Mouse (Mus musculus): Measurements from ENCODE around the gene Nkx3-2.

DNA sequence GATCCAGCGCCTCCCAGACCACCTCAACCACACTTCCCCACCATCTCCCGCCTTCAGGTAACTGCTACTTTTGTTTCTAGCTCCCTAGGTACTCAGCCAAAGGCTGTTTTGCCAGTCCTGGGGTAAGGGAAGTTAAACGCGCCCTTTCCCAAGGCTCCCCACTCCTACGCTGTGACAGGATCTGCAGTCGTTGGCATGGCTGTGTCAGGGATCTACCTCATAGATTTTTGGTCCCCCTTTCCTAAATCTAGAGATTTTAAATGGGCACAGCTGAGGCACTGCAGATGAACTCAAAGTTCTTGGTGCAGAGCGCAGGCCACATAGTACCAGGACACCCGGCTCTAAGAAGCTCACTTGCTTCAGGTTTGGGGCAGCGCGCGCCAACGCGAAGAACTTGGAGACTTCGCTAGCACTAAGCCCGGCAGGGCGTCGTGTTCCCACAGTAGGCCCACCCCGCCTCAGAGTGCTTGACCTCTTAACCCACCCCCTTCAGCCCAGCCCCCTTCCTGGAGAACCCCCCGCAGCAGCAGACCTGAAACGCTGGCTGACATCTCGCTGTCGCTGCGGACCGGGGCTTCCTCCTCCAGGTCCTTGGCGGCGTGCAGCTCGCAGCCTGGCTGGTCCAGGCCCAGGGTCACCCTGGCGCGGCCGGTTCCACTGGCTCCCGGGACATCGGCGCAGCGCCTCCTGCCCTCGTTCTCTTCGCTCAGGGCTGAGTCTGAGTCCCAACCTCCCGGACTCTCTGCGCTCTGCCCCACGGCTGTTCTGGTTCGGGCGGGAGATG, 1.2 kb downstream of the Nkx3-2 start:
- no peak for TF ChIP-seq CTCF (IDR thresholded peaks at IDR 0.05; ENCODE audit: low read depth, low read length)
- TF ChIP-seq EP300 (IDR thresholded peaks at IDR 0.05; ENCODE audit: insufficient read depth, low read depth, low read length): no peak

Data from ES-Bruce4 (cell line).